Mouse (Mus musculus) retina, adult 2 months (tissue): ENCODE measurements around the gene Fastk.

ENCODE experiments used
- DNase-seq: peaks from one replicate; pipeline ENCODE4 v3.0.0-alpha.2; 2012; ENCODE audit warnings: low read depth, low spot score

Gene Fastk

DNA sequence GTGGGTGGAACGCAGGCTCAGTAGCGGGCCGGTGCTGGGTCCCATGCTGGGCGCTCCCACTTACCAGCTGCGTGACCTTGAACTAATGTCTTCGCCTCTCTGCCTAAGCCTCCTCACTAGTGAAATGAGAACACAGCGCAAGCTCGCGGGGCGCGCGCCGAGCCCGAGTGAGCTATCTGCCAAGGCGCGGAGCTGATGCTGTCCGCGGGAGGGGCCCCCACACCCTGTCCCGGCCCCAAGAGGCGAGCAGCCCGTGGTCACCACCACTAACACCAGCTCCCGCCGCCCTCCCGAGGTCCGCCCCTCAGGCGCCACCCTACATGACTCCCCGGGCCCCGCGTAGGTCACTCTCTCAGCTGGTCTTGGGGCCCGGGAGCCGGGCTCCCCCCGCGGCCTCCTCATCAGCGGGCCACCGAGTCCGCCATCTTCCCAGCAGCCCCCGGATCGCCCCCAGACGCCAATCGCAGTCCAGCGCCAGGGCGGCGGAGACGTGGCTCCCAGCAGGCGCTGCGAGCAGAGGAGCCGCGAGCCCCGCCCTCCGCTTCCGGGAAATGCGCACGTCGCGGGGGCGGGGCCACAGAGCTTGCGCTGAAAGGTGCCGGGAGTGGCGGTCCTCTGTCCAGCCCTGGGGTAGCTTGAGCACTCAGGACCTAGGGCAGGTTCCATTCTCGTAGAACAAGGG, at the start of gene Fastk:
Gene Fastk, minus strand, starts transcription at position 542 of the 682 bp plus-strand sequence.
- DNase-seq, result peak; percentile 81

DNA sequence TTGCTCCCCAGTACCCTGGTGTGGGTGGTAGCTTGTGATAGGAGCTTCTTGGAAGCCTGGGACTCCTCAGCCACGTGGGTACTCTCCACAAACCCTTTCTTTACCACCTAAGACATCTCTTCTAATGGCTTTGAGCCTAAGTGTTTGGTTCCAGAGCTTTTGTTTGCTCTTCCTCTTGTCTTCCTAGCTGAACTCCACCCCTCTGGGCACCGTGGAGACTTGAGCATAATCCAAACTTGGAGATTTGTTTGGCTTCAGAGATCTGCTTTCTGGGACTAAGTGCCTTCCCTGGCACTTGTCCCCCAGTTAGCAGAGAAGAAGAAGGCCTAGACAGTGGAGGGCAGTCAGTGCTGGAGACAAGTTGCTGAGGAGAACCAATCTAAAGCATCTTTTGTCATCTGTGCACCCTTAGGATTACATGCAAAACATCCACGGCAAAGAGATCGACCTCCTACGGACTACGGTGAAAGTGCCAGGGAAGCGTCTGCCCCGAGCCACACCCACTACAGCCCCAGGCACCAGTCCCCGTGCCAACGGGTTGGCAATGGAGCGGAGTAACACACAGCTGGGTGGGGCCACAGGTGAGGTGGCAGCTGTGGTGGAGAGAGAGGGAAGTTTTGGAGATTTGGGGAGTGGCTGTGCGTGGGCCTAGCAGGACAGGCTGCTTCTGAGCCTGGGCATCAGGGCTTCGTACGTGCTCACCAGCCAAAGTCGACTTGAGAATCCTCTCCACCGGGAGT, 47.6 kb upstream of the Fastk start:
- no peak for DNase-seq

DNA sequence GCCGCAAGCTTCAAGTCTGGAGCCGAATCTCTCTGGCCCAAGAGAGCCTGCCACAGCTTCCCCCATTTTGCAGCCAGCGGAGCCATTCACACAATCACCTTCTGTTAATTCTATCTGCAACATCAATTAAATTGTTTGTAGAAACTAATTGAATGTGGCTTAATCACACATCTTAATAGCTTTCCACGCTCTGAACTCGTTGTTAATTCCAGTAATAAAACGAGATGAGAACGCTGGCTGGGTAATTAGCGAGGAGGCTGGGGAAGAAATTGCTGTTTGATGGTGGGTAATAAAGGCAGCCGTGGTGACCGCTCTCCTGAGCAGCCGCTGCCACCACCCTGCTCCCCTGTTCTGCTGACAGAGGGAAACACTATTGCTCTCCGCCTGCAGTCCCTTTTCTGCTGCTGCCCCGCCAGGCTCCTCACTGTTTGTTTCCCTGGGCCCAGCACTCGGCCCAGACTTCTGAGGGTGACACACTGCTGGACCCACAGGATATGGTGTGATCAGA, 45.4 kb upstream of the Fastk start:
- DNase-seq, result no peak

DNA sequence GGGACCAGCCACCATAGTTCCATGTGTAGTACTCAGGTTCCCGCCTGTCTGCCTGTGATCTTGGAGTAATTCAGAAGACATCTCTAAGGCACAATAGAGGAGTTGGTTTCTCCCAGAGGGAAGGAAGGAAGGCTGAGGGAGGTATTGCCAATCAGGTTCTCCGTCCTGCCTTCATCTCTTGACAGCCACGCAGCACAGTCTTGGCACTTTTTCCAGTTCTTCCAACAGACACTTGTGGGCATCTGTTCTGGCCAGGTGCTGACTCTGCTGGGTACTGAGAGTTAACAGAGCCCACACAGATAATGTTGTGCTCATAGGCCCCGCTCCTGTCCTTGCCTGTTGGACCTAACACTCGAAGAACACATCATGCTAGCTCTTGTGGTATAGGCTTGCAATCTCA, 41.7 kb upstream of the Fastk start:
- no peak for DNase-seq

DNA sequence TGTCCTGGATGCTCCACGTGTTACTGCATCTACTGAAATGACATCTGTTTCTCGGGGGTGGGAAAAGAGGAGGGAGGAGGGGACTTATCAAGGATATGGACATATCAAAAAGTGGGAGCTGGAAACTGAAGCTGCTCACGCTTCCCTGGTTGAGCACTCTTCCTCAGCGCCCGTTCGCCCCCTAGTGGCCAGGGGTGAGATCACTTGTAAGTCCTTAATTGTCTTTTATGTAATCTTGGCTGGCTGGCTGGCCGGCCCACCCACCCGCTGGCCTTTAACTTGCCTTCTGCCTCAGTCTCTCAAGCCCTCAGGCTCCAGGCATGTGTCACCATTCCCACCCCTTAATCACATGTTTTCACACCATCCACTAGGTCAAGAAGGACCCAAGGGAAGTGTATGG, 41.0 kb upstream of the Fastk start:
- peak; percentile 69 for DNase-seq

- DNase-seq, result no peak
Measured at GRCm38 (mm10) chr5:24484963-24485362, 39.9 kb upstream of the Fastk start.

DNA sequence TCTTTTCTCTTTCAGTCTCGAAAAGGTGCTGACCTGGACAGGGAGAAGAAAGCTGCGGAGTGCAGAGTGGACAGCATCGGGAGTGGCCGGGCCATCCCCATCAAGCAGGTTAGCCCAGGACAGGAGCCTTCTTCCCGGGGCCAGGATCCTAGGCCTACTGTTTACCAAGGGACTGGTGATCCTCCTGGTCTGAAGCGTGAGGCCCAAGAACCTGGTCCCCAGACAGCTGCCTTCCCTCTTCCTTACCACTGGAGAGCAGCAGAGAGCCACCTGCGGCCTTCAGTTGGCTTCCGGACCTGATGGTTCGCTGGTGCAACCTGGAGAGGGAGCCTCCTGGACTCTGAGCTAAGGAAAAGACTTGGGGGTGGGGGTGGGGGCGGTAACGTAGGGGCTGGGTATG, 38.2 kb upstream of the Fastk start:
- peak; percentile 51 for DNase-seq

DNA sequence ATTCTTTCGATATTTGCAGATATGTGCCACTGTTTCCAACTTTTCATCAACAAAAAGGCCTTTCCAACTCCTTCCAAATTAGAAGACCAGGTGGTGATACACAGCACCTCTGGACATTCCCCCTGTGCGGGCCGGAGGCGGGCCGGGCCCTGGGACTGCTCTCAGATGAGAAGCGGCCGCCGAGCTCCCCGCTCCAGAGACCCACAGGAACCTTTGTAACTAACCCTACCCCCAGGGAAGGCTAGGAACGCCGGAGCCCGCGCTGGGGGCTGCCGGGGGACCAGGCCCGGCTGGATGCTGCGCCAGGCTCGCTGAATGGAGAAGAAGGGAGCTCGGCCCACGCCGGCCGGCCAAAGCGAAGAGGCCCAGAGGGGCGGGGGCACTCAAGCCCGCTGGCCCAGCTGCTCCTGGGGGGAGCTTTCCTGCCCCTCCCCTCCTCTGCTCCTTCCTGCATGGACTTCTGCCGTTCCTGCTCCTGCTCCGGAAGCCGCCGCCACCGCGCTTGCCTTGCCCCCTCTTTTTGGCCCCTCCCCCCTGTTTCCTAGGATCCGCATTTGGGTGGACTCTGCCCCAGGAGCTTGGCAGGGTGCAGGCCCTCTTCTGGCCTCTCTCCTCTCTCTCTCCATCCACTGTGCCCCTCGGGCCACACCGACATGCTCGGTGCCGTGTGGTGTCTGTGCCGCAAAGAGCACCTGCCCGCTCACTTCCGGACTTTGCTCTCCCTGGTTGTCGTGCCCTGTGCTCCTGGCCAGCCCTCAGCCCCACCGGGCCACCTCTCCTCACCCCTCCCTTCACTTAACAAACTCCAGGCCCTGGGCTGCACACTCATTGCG, 37.4 kb upstream of the Fastk start:
- no peak for DNase-seq

DNA sequence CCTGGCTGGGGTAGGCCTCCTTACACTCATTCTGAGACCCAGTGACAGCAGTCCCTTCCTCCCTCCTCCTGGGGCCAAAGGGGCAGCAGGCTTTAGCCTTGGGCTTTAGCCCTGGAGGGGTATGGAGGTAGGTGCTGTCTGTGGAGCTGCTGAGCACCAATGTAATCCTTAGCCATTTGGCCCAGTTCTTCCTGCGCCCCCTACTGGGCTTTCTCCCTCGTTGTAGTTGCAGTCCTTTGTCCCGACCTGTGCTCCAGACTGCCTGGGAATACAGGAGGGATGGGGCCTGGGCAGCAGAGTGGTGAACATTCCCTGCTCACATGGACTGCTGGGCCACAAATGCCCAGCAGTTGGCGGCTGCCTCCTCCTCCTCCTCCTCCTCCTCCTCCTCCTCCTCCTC, 36.6 kb upstream of the Fastk start:
- peak; percentile 37 for DNase-seq

DNA sequence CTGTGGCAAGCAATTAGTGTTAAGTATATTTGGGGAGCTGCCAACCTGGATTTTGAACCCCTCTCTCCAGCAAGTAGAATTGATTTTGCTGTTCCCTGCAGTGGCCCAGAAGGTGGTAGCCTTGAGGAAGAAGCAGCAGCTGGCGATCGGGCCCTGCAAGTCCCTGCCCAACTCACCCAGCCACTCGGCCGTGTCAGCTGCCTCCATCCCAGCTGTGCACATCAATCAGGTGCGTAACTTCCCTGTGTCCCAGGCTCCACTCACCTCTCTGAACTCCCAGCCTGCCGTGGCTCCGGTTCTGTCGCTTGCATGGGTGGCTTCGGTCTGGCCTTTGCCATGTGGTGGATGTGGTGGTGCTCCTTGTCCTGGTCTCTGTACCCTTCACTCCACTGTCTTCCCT, 32.8 kb upstream of the Fastk start:
- no peak for DNase-seq

- DNase-seq, result no peak
Measured at GRCm38 (mm10) chr5:24475476-24476241, 30.6 kb upstream of the Fastk start.

DNA sequence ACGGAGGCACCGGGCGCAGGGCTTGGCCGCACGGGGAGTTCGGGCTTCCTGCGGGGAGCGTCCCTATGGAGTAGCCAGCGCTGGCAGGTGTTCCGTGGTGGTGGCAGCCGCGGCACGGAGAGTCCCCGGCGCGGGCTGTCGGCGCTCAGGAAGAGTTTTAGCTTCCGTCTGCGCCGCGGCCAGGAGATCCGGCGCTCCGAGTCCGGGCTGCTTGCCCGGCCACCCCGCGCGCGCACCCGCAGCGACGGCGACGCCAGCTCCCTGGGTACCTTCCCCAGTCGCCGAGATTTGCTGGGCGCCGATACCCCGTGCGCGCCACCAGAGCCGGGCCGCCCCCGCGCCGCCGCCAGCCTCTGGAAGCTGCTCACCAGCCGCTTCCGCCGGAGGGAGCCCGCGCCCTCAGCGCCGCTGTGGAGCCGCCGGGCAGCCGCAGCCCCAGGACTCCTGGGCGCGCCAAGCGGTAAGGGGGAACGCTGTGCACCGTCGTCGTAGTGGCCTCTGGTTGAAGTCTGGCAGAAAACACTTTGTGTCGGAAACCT, 29.7 kb upstream of the Fastk start:
- no peak for DNase-seq

GRCm38 (mm10) chr5:24474025-24474722, 29.1 kb upstream of the Fastk start:
- no peak for DNase-seq

- peak; percentile 71 for DNase-seq
Measured at GRCm38 (mm10) chr5:24472884-24473619, 28.0 kb upstream of the Fastk start.

GRCm38 (mm10) chr5:24470600-24470999, 25.5 kb upstream of the Fastk start:
- peak; percentile 73 for DNase-seq

DNA sequence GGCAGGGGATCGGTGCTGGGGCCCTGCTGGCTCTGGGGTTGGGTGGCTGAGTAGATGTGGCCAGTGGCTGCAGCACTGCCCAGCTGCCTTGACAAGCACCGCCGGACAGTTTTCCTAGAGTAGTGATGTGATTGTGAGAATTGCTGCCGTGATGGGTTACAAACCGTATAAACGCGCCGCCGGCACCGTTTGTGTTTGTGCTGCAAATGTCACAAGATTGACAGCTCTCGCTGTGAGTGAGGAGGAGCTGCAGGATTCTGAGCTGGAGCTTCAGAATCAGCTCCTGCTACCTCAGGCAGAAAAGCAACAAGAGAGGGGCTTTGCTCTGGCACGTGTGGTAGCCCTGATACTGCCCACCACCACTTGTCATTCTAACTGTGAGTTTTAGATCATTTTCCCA, 21.7 kb upstream of the Fastk start:
- DNase-seq, result no peak

- DNase-seq, result no peak
Measured at GRCm38 (mm10) chr5:24455613-24456012, 10.5 kb upstream of the Fastk start.

DNA sequence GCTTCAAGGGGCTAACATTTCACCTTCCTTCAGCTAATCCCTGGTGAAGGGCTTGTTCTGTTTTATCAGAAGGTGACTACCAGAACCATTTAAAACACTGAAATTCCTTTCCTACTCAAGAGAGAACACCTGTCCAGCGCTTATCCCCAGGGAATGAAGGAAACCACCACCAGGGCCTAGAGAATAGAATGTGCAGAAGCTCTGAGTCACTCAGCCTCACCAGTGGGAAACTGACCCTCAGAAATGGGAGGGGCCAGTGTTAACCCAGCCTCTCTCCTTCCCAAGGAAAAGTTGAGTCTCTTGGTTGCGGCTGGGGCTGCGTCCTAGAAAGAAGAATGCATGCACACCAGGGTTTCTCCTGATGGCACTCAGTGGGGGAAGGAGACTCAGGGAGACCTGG, 10.0 kb upstream of the Fastk start:
- DNase-seq, result no peak

DNA sequence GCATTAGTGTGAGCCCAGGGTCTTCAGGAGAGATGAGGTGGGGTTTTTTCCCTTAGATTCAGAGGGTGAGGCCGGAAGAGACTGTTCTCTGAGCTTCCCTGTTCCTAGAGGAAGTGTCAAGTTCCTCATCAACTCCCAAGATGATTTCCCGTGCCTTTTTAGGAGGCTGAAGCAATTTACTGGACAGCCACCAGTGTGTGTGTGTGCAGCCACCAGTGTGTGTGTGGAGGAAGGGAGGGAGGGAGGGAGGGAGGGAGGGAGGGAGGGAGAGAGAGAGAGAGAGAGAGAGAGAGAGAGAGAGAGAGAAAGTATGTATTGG, 8.9 kb upstream of the Fastk start:
- no peak for DNase-seq
